Mouse (Mus musculus) CH12.LX (cell line): ENCODE measurements at regions not wholly inside any gene's neighbourhood (a gene's known extent, or its start where the extent isn't known, plus 50 kb on each side); places are given as distances from the start of the nearest gene placed in this dataset.

ENCODE experiments used
- DNase-seq: peaks from one replicate; pipeline ENCODE4 v3.0.0-alpha.2; 2013; ENCODE audit errors: extremely low read depth
- H3K27ac ChIP-seq: 2 replicates; pipeline ENCODE4 v1.5.1; 2012; ENCODE audit warnings: low read depth, mild to moderate bottlenecking, control low read depth, moderate library complexity; ENCODE audit not compliant: insufficient read depth
- H3K27me3 ChIP-seq: replicated peaks from 2 replicates; pipeline ENCODE3; 2012; ENCODE audit warnings: inconsistent platforms
- H3K36me3 ChIP-seq, 2 experiments: replicated peaks in 1 of 2; 2 replicates each; pipeline versions ENCODE3 to v1.6.1; 2012; ENCODE audit warnings: inconsistent platforms in 1 of 2, low read length in 1 of 2, mild to moderate bottlenecking in 1 of 2, mixed read lengths in 1 of 2, moderate library complexity in 1 of 2; ENCODE audit not compliant: control insufficient read depth in 1 of 2, insufficient read depth in 1 of 2
- H3K4me1 ChIP-seq, 2 experiments: 2 replicates each; pipeline ENCODE4 v1.6.1; 2012; ENCODE audit warnings: inconsistent platforms in 1 of 2, moderate library complexity in 1 of 2; ENCODE audit not compliant: insufficient read depth in 2 of 2, control insufficient read depth in 1 of 2
- H3K4me2 ChIP-seq: 2 replicates; pipeline ENCODE4 v1.6.1; 2012; ENCODE audit warnings: low read depth, mild to moderate bottlenecking, control low read depth; ENCODE audit not compliant: poor library complexity, insufficient read depth, severe bottlenecking
- H3K4me3 ChIP-seq, 3 experiments: fragments of 150-350 bp in 1 of 3; sonication (generic) in 1 of 3; replicated peaks in 1 of 3; 2 replicates each; pipeline versions ENCODE3 to v1.5.1; 2011 to 2012; ENCODE audit warnings: low read depth in 2 of 3, low read length in 2 of 3, mild to moderate bottlenecking in 2 of 3, moderate library complexity in 2 of 3, control low read depth in 1 of 3, improper control_type of control experiment in 1 of 3, inconsistent platforms in 1 of 3, mixed read lengths in 1 of 3; ENCODE audit not compliant: poor library complexity in 1 of 3
- H3K79me2 ChIP-seq: replicated peaks from 2 replicates; pipeline ENCODE4 v1.6.1; 2012; ENCODE audit warnings: mild to moderate bottlenecking, moderate library complexity; ENCODE audit not compliant: control insufficient read depth, poor library complexity, insufficient read depth, severe bottlenecking; ENCODE audit errors: extremely low read depth
- H3K9ac ChIP-seq: 2 replicates; pipeline ENCODE4 v1.6.1; 2012; ENCODE audit warnings: low read depth, mild to moderate bottlenecking, control low read depth, moderate library complexity; ENCODE audit not compliant: insufficient read depth
- H3K9me3 ChIP-seq: replicated peaks from 2 replicates; pipeline ENCODE3; 2012; ENCODE audit warnings: low read length, inconsistent platforms, mixed read lengths
- ELF1 ChIP-seq: IDR thresholded peaks from 2 replicates; pipeline ENCODE4 v1.6.1; 2014; ENCODE audit warnings: low read depth, mild to moderate bottlenecking, inconsistent platforms, low read length, improper control_type of control experiment
- ETS1 ChIP-seq: conservative IDR thresholded peaks from 2 replicates; pipeline ENCODE4 v1.6.1; 2012; ENCODE audit warnings: low read depth, mild to moderate bottlenecking, inconsistent platforms, low read length, improper control_type of control experiment, moderate library complexity
- GABPA ChIP-seq: IDR thresholded peaks from 2 replicates; pipeline ENCODE4 v1.6.1; 2012; ENCODE audit warnings: low read depth, low read length, improper control_type of control experiment, inconsistent platforms; ENCODE audit not compliant: insufficient replicate concordance
- IRF4 ChIP-seq: IDR thresholded peaks from 2 replicates; pipeline ENCODE4 v1.6.1; 2014; ENCODE audit warnings: low read depth, mild to moderate bottlenecking, inconsistent platforms, low read length, improper control_type of control experiment
- JUN ChIP-seq: IDR thresholded peaks from 2 replicates; pipeline ENCODE4 v1.6.1; 2011; ENCODE audit warnings: low read depth, mild to moderate bottlenecking, low read length, improper control_type of control experiment, moderate library complexity; ENCODE audit not compliant: insufficient read depth
- MAZ ChIP-seq: IDR thresholded peaks from 2 replicates; pipeline ENCODE4 v1.6.1; 2012; ENCODE audit warnings: low read depth, mild to moderate bottlenecking, inconsistent platforms, low read length, improper control_type of control experiment, moderate library complexity
- MXI1 ChIP-seq: IDR thresholded peaks from 2 replicates; pipeline ENCODE4 v1.6.1; 2011; ENCODE audit warnings: mild to moderate bottlenecking, low read depth, low read length, improper control_type of control experiment
- MYC ChIP-seq: IDR thresholded peaks from 2 replicates; pipeline ENCODE4 v1.6.1; 2011; ENCODE audit warnings: low read depth, mild to moderate bottlenecking, improper control_type of control experiment, low read length
- NELFE ChIP-seq: IDR thresholded peaks from 2 replicates; pipeline ENCODE4 v1.6.1; 2011; ENCODE audit warnings: low read depth, low read length, improper control_type of control experiment
- POLR2A ChIP-seq: IDR thresholded peaks from 2 replicates; pipeline ENCODE4 v1.6.1; 2011; ENCODE audit warnings: low read depth, mild to moderate bottlenecking, improper control_type of control experiment, low read length
- RAD21 ChIP-seq: IDR thresholded peaks from 2 replicates; pipeline ENCODE4 v1.6.1; 2011; ENCODE audit warnings: low read depth, mild to moderate bottlenecking, low read length, improper control_type of control experiment, moderate library complexity
- SIN3A ChIP-seq: IDR thresholded peaks from 2 replicates; pipeline ENCODE4 v1.6.1; 2012; ENCODE audit warnings: low read length, improper control_type of control experiment, inconsistent platforms
- SMC3 ChIP-seq: IDR thresholded peaks from 2 replicates; pipeline ENCODE4 v1.6.1; 2011; ENCODE audit warnings: low read depth, low read length, improper control_type of control experiment
- UBTF ChIP-seq: IDR thresholded peaks from 2 replicates; pipeline ENCODE4 v1.6.1; 2012; ENCODE audit warnings: low read depth, mild to moderate bottlenecking, inconsistent platforms, low read length, improper control_type of control experiment, moderate library complexity
- USF2 ChIP-seq: conservative IDR thresholded peaks from 2 replicates; pipeline ENCODE4 v1.6.1; 2011; ENCODE audit warnings: low read depth, low read length, improper control_type of control experiment
- ZC3H11A ChIP-seq: IDR thresholded peaks from 2 replicates; pipeline ENCODE4 v1.6.1; 2012; ENCODE audit warnings: low read depth, mild to moderate bottlenecking, inconsistent platforms, low read length, improper control_type of control experiment
- dilution Hi-C: fragments of 300-500 bp; cut with MboI; formaldehyde crosslinking; loops from 2 replicates; pipeline ENCODE4 v1.14.3; 2020; ENCODE audit warnings: low sequenced_read_pairs; ENCODE audit not compliant: extremely low pct_unique_long_range_greater_than_20kb, extremely low pct_ligation_motif_present
- in situ Hi-C: fragments of 300-500 bp; cut with MboI; formaldehyde crosslinking; loops from 3 replicates; pipeline ENCODE4 v1.14.3; 2019; ENCODE audit warnings: low sequenced_read_pairs, low pct_ligation_motif_present, low pct_unique_long_range_greater_than_20kb, mixed read lengths

DNA sequence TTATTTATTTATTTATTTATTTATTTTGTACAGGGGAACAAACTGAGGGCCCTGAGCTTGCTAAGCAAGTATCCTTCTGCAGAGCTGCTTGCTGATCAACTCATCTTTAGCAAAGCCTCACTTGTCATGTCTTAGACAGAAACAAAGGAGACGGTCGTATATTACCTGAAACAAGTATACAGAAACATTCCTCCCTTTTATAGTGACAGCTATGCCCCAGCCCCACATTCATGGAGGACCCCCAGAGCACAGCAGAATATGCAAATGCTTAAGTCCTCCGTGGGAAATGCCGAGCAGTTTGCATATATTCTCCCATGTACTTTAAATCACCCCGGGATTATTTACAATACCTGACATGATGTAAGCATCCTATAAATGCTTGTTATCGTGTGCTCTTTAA lies 74.9 kb upstream of the Rai14 start:
- Histone ChIP-seq H3K36me3 (no peaks in the 10 kb centered on the region), H3K79me2 (no peaks in the 10 kb centered on the region), H3K9ac (no peak overlapping the region), H3K27me3 (no peaks in the 10 kb centered on the region), H3K4me1 (no peaks in the 10 kb centered on the region), H3K4me2 (no peak overlapping the region), H3K4me3 (no peak overlapping the region), H3K9me3 (no peaks in the 10 kb centered on the region), H3K27ac (no peak overlapping the region)
- in situ Hi-C loops (no loop called here), dilution Hi-C loops (no loop called here)
- no peak for DNase-seq
- no peak for TF ChIP-seq NELFE
- no peak for TF ChIP-seq MXI1
- TF ChIP-seq RAD21 = no peak
- TF ChIP-seq SIN3A = no peak
- no peak for TF ChIP-seq MYC
- TF ChIP-seq POLR2A = no peak

DNA sequence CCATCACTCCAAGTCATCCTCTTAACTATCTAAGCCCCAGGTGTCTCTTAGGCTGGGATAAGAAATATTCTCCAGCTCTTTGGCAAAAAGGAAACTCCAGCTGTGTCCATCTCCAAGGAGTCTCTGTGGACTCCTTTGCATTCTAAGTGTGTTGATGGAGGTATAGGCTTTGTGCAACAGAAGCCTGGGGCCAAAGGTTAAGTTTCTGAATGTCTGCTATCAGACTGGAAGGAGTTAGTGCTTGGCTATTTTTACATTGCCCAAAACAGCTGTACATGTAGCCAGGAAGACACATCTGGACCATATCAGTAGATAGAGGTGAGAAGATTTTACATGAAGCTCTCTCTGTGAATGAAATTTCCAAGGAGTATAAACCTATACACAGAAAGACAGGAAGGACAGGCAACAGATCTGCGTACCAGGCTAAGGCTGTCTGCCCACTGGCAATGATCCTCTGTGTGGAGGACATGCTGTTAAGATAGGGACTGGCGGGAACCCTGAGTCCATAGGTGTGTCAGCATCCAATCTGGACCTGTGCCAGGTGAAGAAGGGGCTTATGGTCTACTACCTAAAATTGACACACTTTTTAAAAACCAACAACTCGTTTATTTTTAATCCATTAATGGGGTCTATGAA lies 76.6 kb upstream of the Rai14 start:
- Histone ChIP-seq H3K9ac (no peak overlapping the region), H3K9me3 (no peaks in the 10 kb centered on the region), H3K4me1 (peaks cover 0 to 2% of the 10 kb centered on the region in 2 experiments; a peak in 1 of 4 replicates), H3K27ac (no peak overlapping the region), H3K27me3 (no peaks in the 10 kb centered on the region), H3K4me3 (no peak overlapping the region), H3K79me2 (no peaks in the 10 kb centered on the region), H3K4me2 (no peak overlapping the region), H3K36me3 (no peaks in the 10 kb centered on the region)
- dilution Hi-C loops (no loop called here), in situ Hi-C loops (no loop called here)
- no peak for DNase-seq
- no peak for TF ChIP-seq SMC3
- TF ChIP-seq ZC3H11A = no peak
- no peak for TF ChIP-seq USF2
- TF ChIP-seq UBTF = no peak
- TF ChIP-seq JUN = no peak
- no peak for TF ChIP-seq MAZ

DNA sequence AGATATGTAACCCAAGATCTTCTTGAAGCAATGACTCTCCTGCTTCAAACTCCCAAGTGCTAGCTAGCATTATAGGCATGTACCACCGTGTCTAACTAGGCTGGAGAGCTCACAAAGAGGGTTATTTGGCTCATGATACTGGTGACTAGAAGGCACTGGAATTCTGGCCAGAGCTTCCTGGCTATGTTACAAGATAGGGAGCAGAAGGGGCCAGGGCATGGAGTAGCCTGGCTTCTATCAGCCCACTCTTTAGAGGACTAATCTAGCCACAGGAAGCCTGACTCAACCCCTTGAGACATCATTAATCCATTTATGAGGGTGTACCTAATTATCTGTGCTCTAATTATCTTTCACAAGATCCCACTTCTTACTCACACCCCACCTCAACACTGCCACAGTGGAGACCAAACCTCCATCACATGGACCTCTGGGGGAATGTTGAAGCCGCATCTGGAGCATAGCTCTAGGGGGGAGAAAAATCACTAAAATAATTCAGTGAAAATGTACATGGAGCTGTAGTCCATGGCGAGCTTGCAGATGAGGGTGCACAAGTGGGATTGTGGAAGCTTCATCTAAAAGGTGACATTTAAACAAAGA lies 77.2 kb upstream of the Rai14 start:
- Histone ChIP-seq H3K27ac (no peak overlapping the region), H3K36me3 (no peaks in the 10 kb centered on the region), H3K9ac (no peak overlapping the region), H3K4me3 (no peak overlapping the region), H3K27me3 (no peaks in the 10 kb centered on the region), H3K79me2 (no peaks in the 10 kb centered on the region), H3K9me3 (no peaks in the 10 kb centered on the region), H3K4me2 (no peak overlapping the region), H3K4me1 (peaks cover 0 to 2% of the 10 kb centered on the region in 2 experiments; a peak in 1 of 4 replicates)
- TF ChIP-seq IRF4 (no peak), ELF1 (no peak), ETS1 (no peak), GABPA (no peak), SMC3 (no peak), POLR2A (no peak)
- dilution Hi-C loops = no loop called here
- DNase-seq = no peak
- in situ Hi-C loops = no loop called here
